Mouse (Mus musculus) heart, postnatal 10 days (tissue): ENCODE measurements at regions not wholly inside any gene's neighbourhood (a gene's known extent, or its start where the extent isn't known, plus 50 kb on each side); places are given as distances from the start of the nearest gene placed in this dataset.

ENCODE experiments used
- DNase-seq, 2 experiments: peaks; one replicate each; pipeline ENCODE4 v3.0.0; 2021
- intact Hi-C: fragments of 180-260 bp; cut with DNase I; formaldehyde crosslinking; loops from one replicate; pipeline ENCODE4 v1.15.1; 2025

GRCm38 (mm10) chr10:54269785-54270184 lies 193.4 kb upstream of the Man1a start:
- intact Hi-C loops, result no loop called here
- DNase-seq, result no peak

GRCm38 (mm10) chr10:54269354-54269753 lies 192.9 kb upstream of the Man1a start:
- intact Hi-C loops, result no loop called here
- DNase-seq, result no peak

GRCm38 (mm10) chr10:54266656-54267055 lies 190.2 kb upstream of the Man1a start:
- intact Hi-C loops, result no loop called here
- DNase-seq, result no peak

GRCm38 (mm10) chr10:54254874-54255641 lies 178.6 kb upstream of the Man1a start:
- intact Hi-C loops, result no loop called here
- DNase-seq, result no peak

- intact Hi-C loops, result no loop called here
These were observed 168.6 kb upstream of the Man1a start for GRCm38 (mm10) chr10:54244995-54245394.

GRCm38 (mm10) chr10:54202362-54202761 lies 126.0 kb upstream of the Man1a start:
- DNase-seq, result no peak
- intact Hi-C loops, result no loop called here

More at GRCm38 (mm10) chr10:54244995-54245394, 168.6 kb upstream of the Man1a start:
- DNase-seq, result no peak

- DNase-seq, result no peak
- intact Hi-C loops, result no loop called here
These were observed 125.3 kb upstream of the Man1a start for GRCm38 (mm10) chr10:54201727-54202126.

GRCm38 (mm10) chr10:54182670-54183069 lies 106.3 kb upstream of the Man1a start:
- intact Hi-C loops, result no loop called here
- DNase-seq, result no peak

- intact Hi-C loops, result no loop called here
- DNase-seq, result peak; percentile 31 to 45
These were observed 92.9 kb upstream of the Man1a start for GRCm38 (mm10) chr10:54169320-54169719.

GRCm38 (mm10) chr10:54161091-54161742 lies 84.8 kb upstream of the Man1a start:
- DNase-seq, result no peak
- intact Hi-C loops, result no loop called here

GRCm38 (mm10) chr10:54153928-54154327 lies 77.5 kb upstream of the Man1a start:
- DNase-seq, result no peak
- intact Hi-C loops, result no loop called here

GRCm38 (mm10) chr10:54132634-54133033 lies 56.2 kb upstream of the Man1a start:
- no peak for DNase-seq
- intact Hi-C loops, result no loop called here
